Mouse (Mus musculus): ENCODE data around the gene Pfkfb1.

Gene Pfkfb1

DNA sequence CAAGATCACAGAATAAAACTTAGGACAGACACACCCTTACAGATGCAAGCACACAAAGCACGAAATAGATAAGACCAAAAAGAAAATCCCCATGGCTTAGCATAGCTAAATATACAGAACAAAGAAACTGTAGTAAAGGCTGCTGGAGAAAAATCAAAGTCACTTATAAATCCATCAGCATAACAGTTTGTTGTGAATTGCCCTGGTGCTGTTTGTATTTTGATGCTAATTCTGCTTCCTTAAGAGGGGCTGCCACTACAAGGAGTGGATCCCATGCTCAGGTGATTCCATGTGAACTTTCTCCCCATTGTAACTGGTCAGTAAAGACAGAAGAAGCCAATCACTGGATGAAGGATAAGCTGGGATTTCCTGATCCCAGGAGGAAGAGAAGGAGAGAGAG, 89.5 kb downstream of the Pfkfb1 start:
- DNase-seq (ENCODE audit: low spot score), result no peak

All from testis, postnatal 10 days (tissue).